Mouse (Mus musculus): Measurements from ENCODE around the gene Hdac9.

Hdac9 gene

GRCm38 (mm10) chr12:34614796-34615195 is 302.1 kb downstream of the Hdac9 start:
- in situ Hi-C loops (cut with MboI, MseI), result no loop called here

GRCm38 (mm10) chr12:34612511-34612910 is 304.4 kb downstream of the Hdac9 start:
- in situ Hi-C loops (cut with MboI, MseI), result no loop called here

- in situ Hi-C loops (cut with MboI, MseI), result no loop called here
Observed at GRCm38 (mm10) chr12:34604521-34604920, 312.4 kb downstream of the Hdac9 start.

- in situ Hi-C loops (cut with MboI, MseI), result no loop called here
Observed at GRCm38 (mm10) chr12:34594167-34594793, 322.6 kb downstream of the Hdac9 start.

GRCm38 (mm10) chr12:34587171-34587570 is 329.7 kb downstream of the Hdac9 start:
- in situ Hi-C loops (cut with MboI, MseI), result no loop called here

GRCm38 (mm10) chr12:34582522-34582921 is 334.4 kb downstream of the Hdac9 start:
- in situ Hi-C loops (cut with MboI, MseI), result no loop called here

- in situ Hi-C loops (cut with MboI, MseI), result no loop called here
Observed at GRCm38 (mm10) chr12:34579220-34579619, 337.7 kb downstream of the Hdac9 start.

GRCm38 (mm10) chr12:34571069-34571468 is 345.8 kb downstream of the Hdac9 start:
- in situ Hi-C loops (cut with MboI, MseI), result no loop called here

- in situ Hi-C loops (cut with MboI, MseI), result no loop called here
Observed at GRCm38 (mm10) chr12:34569472-34569871, 347.4 kb downstream of the Hdac9 start.

GRCm38 (mm10) chr12:34569052-34569451 is 347.8 kb downstream of the Hdac9 start:
- in situ Hi-C loops (cut with MboI, MseI), result no loop called here

GRCm38 (mm10) chr12:34562331-34562730 is 354.6 kb downstream of the Hdac9 start:
- in situ Hi-C loops (cut with MboI, MseI), result no loop called here

GRCm38 (mm10) chr12:34559001-34559400 is 357.9 kb downstream of the Hdac9 start:
- in situ Hi-C loops (cut with MboI, MseI), result no loop called here

- in situ Hi-C loops (cut with MboI, MseI), result no loop called here
Observed at GRCm38 (mm10) chr12:34554803-34555202, 362.1 kb downstream of the Hdac9 start.

GRCm38 (mm10) chr12:34550268-34550667 is 366.6 kb downstream of the Hdac9 start:
- in situ Hi-C loops (cut with MboI, MseI), result no loop called here

- in situ Hi-C loops (cut with MboI, MseI), result loop anchor here (5.0 to 10.0 kb wide), 2 partner anchors 72 to 1274 kb away; no protein-coding TSS in a partner anchor
Observed at GRCm38 (mm10) chr12:34529165-34529545, 387.7 kb downstream of the Hdac9 start.

GRCm38 (mm10) chr12:34528201-34529164 is 388.4 kb downstream of the Hdac9 start:
- in situ Hi-C loops (cut with MboI, MseI), result loop anchor here (5.0 to 10.0 kb wide), 2 partner anchors 71 to 1274 kb away; no protein-coding TSS in a partner anchor

- in situ Hi-C loops (cut with MboI, MseI), result loop anchor here (5.0 to 10.0 kb wide), 2 partner anchors 70 to 1273 kb away; no protein-coding TSS in a partner anchor
Observed at GRCm38 (mm10) chr12:34527761-34528160, 389.1 kb downstream of the Hdac9 start.

- in situ Hi-C loops (cut with MboI, MseI), result loop anchor here (10.0 kb wide), 1 partner anchor 1267 kb away; no protein-coding TSS in a partner anchor
Observed at GRCm38 (mm10) chr12:34521468-34521867, 395.4 kb downstream of the Hdac9 start.

- in situ Hi-C loops (cut with MboI, MseI), result no loop called here
Observed at GRCm38 (mm10) chr12:34516769-34517562, 399.9 kb downstream of the Hdac9 start.

GRCm38 (mm10) chr12:34506345-34506744 is 410.6 kb downstream of the Hdac9 start:
- in situ Hi-C loops (cut with MboI, MseI), result no loop called here

- in situ Hi-C loops (cut with MboI, MseI), result no loop called here
Observed at GRCm38 (mm10) chr12:34498751-34499626, 417.9 kb downstream of the Hdac9 start.

All from T-helper 2 cell (primary cell).